Mouse (Mus musculus) layer of hippocampus, adult 2 months (tissue): ENCODE data around the gene Rap1gap2. TPM values are rescaled to one million over a fixed set of nuclear protein-coding genes. Genes with fewer than 3 reads are reported as not detected.
"Not testable (repeated sequence)": the region's sequence is repeated elsewhere in the genome, so short reads cannot be mapped to it uniquely, and the experiment has no call there.

Experiments
- DNase-seq, 2 experiments: peaks; one replicate each; pipeline ENCODE4 v3.0.0; 2022; ENCODE audit warnings: low spot score in 2 of 2
- H3K27ac ChIP-seq: fragments of 200-600 bp; 2 replicates; pipeline ENCODE4 v1.8.1; 2022
- H3K4me3 ChIP-seq: fragments of 200-600 bp; 2 replicates; pipeline ENCODE4 v1.8.1; 2022; ENCODE audit warnings: mild to moderate bottlenecking
- CTCF ChIP-seq: fragments of 200-600 bp; conservative IDR thresholded peaks from 2 replicates; pipeline ENCODE4 v1.8.1; 2022; ENCODE audit warnings: antibody characterized with exemption, mild to moderate bottlenecking, moderate library complexity
- total RNA-seq, 2 experiments: library from RNA; stranded (reverse); gene quantifications; 2 replicates each; pipeline ENCODE4 v1.2.3; 2021

Rap1gap2 gene
- total RNA-seq, 2 experiments from 2014 or later: 129 to 135 TPM

DNA sequence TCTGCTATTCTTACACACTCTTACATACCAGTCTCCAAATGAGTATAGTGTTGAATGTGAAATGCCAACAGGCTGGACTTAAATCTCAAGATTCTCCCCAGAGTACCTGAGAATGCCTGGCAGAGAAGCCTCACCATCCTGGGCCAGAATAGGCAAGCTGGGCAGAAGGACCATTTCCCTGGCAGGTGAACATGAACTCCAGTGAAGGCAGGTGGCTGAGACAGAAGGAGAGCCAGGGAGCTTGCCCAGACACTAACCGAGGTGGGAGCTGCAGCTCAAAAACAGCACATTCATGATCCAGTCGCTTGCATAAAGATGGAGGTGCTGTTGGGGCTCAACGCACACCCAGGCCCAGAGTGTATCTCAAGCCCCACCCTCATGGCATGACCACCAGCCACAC is 28.3 kb downstream of the Rap1gap2 start:
- no peak overlapping the region for H3K4me3 ChIP-seq
- TF ChIP-seq CTCF: no peak
- no peak for DNase-seq
- no peak overlapping the region for H3K27ac ChIP-seq

DNA sequence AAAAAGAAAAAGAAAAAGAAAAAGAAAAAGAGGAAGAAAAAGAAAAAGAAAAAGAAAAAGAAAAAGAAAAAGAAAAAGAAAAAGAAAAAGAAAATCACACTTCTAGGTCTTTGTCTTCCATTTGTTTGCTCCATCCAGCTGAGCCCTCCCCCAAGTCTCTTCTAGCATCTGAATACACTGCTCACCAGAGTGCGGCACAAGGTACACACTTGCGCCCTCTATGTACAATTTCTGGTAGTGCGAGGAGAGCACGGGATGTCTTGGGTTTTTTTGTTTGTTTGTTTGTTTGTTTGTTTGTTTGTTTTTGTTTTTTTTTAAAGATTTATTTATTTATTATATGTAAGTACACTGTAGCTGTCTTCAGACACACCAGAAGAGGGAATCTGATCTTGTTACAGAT is 29.4 kb downstream of the Rap1gap2 start:
- not testable (repeated sequence) for H3K4me3 ChIP-seq, H3K27ac ChIP-seq, DNase-seq
- peak; percentile 63 for TF ChIP-seq CTCF

DNA sequence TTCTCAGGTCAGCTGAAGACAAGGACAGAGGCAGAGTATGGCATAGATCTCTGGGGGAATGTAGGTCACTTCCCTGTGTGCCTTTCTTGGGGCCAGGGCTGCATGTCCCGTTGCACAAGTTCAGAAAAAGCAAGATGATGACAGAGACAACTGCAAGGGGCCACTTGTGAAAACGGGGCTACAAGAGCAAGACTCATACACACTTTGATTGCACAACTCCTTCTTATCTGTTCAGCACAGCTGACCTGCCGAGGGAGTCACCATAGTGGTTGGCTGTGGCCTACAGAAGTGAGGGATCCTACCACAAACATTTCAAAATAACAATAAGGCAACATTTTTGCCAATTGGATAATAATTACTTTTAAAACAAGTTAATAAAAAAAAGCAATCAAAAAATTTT is 33.6 kb downstream of the Rap1gap2 start:
- Histone ChIP-seq H3K4me3 (no peak overlapping the region), H3K27ac (no peak overlapping the region)
- no peak for DNase-seq
- TF ChIP-seq CTCF: no peak

DNA sequence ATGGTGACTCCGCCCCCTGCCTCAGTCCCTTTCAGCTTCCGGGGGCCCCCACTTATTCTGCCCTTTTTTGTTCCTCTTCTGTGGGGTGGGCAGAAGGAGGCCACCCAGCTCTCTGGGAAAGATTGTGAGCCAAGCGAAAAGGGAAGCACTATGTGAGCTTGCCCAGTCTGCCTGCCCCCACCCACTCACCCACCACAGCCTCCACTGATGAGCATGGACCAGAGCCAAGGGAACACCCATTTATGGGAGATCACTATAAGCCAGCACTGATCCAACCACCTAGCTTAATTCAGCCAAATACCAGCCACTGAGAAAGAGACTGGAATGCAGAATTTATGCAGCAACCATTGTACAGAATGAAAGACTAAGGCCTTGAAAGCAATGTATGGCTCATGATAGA is 34.8 kb downstream of the Rap1gap2 start:
- no peak for TF ChIP-seq CTCF
- no peak overlapping the region for H3K27ac ChIP-seq
- no peak for DNase-seq
- no peak overlapping the region for H3K4me3 ChIP-seq

DNA sequence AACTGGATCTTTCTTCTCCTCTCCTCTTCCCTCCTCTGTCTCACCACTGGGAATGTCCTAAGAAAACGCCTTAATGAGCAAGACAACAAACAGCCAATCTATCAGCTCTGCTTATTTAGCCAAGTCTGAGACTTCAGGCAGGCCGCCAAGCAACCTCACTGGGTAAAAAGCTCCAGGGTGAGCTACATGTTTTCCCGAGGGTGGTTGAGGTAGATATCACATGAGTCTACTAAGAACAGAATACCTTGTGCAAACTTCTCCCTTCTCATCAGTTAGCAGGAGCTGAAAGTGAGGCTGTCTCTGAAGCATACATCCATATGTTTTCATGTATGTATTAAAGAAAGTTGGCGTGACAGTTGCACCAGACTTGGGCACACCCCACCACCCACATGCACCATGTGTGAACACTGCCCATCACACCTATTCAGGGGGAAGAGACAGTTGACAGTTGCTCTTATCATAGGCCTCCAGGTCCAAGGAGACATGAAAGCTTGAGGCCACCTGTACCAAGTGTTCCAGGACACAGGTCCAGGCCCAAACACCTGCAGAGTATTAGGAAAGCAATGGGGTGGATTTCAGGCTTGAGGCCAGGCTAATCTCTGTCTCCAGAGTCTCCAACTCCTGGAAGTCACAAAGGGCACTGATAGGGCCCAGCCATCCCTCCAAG is 35.8 kb downstream of the Rap1gap2 start:
- H3K27ac ChIP-seq: no peak overlapping the region
- no peak overlapping the region for H3K4me3 ChIP-seq
- no peak for TF ChIP-seq CTCF
- no peak for DNase-seq

DNA sequence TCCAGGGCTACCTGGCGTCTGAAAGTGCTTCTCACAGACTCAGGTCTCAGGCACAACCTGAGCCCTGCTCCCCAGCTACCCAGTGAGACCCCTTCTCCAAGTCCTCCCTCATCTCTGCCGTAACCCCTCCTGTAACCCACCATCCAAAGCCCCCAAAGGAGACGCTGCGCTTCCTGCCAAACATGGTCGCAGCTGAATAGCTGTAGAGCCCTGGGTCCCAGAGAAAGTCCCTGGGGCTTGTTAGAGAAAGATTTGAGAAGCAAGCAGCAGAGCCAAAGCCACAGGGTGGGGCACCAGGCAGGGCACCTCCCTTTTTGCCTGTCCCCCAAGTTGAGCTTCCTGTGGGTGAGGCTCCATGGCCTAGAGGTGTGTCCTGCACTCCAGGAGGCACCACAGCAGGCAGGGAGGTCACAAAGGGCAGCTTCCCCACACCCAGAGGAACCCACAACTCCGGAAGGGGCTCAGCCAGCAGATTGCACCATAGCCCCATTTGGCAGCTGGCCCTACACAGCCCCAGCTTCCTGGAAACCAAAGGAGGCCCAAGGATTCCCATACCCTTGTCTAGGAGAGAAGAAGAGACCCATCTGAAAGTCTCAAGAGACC is 38.2 kb downstream of the Rap1gap2 start:
- TF ChIP-seq CTCF: no peak
- H3K4me3 ChIP-seq: no peak overlapping the region
- DNase-seq: no peak
- no peak overlapping the region for H3K27ac ChIP-seq

DNA sequence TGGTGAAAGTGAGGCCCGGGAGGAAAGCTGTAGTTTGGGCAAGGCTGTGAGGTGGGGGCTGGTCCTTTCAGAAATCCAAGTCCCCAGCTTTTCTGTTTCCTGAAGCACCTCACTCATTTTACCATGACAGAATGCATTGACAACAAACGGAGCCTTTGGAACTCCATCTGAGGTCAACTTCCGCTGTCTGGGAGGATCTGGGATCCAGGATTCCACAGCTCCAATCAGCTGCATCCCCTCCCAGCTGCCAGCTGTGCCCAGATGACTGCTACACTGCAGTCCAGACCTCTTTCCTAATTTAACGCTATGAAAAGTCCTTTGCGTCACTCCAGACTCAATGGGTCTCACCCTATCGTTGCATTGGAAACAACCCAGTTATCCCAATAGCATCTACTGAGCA is 41.0 kb downstream of the Rap1gap2 start:
- no peak for TF ChIP-seq CTCF
- H3K27ac ChIP-seq: peak overlapping the region; percentile 2; the same call in 1 of the 2 replicates
- no peak overlapping the region for H3K4me3 ChIP-seq
- no peak for DNase-seq

DNA sequence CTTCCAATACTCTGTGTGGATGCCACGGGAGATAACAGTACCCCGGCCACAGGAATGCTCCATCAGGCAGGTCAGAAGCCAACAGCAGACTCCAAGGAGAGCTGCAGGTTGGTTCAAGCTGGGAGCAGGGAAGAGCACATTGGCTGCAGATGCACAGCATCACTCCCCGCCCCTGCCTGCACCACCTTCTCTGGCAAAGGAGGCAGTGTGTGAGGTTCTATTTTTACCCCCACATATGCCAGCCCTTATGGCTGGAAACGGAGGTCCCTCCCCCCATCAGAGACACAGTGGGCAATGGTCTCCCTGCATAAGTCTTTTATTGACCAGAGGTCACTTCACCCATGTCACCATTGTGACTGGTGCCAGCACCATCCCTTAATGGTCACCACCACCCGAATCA is 42.3 kb downstream of the Rap1gap2 start:
- DNase-seq: peak; percentile 51 to 58
- no peak for TF ChIP-seq CTCF
- Histone ChIP-seq H3K4me3 (no peak overlapping the region), H3K27ac (peak overlapping the region; percentile 55)

DNA sequence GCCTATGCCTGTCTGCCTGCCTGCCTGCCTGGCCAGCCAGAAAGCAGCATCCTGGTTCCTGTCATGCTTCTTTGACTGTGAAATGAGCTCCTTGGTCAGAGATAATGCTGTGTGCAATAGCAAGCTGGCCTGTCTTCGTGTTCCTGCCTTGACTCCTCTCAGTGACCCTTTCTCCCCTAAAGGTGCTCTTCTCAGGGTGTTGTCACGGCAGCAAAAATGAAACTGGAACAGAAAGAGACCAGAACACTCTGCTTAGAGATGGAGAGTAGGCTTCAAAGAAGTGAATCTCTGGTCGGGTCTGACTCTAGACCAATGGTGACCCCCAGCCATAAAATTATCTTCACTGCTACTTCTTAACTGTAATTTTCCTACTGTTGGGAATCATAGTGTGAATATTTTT is 42.7 kb downstream of the Rap1gap2 start:
- DNase-seq: no peak
- Histone ChIP-seq H3K4me3 (no peak overlapping the region), H3K27ac (peak overlapping the region; percentile 55)
- no peak for TF ChIP-seq CTCF

DNA sequence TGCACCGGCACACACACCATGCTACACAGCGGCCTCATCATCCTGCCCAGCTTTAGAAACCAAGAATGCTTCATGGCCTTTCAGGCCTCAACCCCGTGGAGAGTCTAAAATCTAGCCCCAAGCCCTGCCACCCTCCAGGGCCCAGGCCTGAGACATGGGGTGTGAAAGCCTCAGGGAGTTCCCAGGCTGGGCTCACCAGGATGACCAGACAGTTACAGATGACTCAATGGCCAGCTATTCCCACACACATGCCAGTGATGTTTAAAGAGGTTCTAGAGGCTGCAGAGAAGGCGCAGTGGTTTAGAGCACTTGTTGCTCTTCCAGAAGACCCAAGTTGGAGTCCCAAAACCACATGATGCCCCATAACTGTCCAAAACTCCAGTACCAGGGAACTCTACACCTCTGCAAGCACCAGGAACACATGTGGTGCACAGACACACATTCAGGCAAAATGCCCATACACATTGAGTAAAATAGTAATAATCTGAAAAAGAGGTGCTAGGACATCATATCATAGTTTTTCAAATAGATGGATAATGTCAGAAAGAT is 44.3 kb downstream of the Rap1gap2 start:
- no peak for TF ChIP-seq CTCF
- Histone ChIP-seq H3K27ac (no peak overlapping the region), H3K4me3 (no peak overlapping the region)
- no peak for DNase-seq

DNA sequence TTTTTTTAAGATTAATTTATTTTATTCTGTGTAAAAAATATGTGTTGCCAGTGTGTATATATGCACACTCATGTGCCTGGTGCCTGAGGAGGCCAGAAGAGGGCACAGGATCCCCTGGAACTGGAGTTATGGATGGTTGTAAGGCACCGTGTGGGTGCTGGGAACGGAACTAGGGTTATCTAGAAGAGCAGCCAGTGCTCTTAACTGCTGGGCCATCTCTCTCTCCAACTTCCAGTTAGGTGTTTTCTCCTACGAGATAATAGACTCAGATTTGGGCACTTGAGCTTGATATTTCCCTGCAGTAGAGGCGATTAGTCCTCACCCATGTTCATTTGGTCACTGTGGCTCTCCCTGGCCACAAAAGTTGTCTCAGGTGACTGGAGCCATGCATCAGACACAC is 49.3 kb downstream of the Rap1gap2 start:
- TF ChIP-seq CTCF: no peak
- H3K4me3 ChIP-seq: no peak overlapping the region
- DNase-seq: no peak
- H3K27ac ChIP-seq: no peak overlapping the region

DNA sequence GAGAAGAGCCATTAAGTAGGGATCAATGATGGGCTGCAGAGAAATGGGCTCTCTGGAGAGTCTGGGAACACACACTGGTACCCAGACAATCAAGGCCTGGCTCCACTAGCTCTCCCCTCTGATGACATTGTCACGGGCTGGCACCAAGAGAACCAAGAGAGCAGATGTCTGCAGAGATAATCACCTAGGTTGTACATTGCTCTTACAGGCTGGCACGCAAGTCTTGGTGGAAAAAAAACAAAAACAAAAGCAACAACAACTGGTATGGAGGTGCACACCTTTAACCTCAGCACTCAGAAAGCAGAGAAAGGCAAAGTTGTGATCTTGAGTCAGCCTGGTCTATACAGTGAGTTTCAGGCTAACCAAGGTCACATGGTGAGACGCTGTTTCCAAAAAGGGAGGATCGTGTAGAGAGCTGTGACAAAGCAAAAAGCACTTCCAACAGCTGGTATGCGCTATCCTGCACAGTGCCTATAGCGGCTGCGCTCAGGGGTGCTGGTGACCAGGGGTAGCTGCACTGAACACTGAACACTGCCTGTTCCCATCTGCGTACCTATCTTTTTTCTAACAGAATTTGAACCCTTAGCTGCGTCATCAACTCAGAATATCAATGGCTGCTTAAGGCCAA is 50.0 kb downstream of the Rap1gap2 start:
- Histone ChIP-seq H3K4me3 (no peak overlapping the region), H3K27ac (no peak overlapping the region)
- TF ChIP-seq CTCF: no peak
- no peak for DNase-seq

DNA sequence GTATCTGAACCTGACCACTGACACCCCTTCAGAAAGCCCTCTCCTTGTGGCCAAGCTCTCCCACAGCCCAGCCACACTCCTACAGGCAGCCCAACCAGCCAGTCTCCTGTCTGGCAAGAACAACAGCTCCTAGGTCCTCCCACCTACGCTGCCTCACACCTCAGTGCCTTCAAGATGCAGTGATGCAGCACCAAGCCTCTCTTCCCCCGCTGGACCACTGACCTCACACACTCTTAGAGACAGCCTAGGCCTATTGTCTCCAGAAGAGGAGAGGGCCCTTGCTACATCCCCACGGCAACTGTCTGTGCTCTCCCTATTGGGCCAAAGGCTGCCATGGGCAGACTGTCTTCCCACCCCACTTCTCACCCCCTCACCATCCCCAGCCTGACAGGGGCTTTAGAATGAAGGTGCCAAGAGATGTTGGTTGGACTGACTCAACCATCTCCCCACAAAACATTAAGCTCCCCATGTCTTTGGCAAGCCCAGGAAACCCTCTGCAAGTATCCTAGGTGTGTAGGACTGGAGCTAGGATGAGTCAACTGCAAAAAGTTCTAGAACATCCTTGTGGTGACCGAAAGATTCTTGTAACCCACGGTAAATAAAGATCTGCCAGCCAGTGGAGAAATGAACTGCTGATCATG is 50.8 kb downstream of the Rap1gap2 start:
- Histone ChIP-seq H3K4me3 (no peak overlapping the region), H3K27ac (no peak overlapping the region)
- no peak for DNase-seq
- TF ChIP-seq CTCF: no peak

DNA sequence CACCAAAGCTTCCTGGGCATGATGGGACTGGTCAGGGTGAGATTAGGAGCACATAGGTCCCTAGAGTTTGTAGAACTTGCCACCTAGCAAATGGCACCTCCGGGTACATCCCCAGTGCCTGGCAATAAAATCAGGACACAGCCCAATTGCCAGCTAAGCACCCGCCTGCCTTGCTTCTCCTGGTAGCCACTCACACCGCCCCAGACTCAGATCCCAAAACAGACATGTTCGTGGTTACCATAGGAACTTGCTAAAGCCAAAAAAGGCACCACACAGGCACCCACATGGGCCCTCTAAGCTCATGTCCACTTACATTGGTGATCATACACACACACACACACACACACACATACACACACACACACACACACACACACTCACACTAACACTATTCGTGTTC is 51.8 kb downstream of the Rap1gap2 start:
- TF ChIP-seq CTCF: no peak
- Histone ChIP-seq H3K4me3 (no peak overlapping the region), H3K27ac (no peak overlapping the region)
- no peak for DNase-seq
